ENCODE assay signal across 8 mouse cellular contexts in genomic region chr2:105408511-105408910, GRCm38 (mm10). TPM values are rescaled to one million over a fixed set of nuclear protein-coding genes. Genes with fewer than 3 reads are reported as not detected.
DNase-seq lines count a peak whose midpoint lies in the region; ATAC-seq lines count a peak whose summit lies in the region.

No protein-coding gene starts in this region.

- H3K4me3 ChIP-seq in heart, embryonic 12.5 days, result no peak overlapping the region
- no peak overlapping the region for H3K4me3 ChIP-seq in liver, embryonic 11.5 days (ENCODE audit: low read depth, low read length)

- no peak for ATAC-seq in heart, embryonic 12.5 days (ENCODE audit: insufficient number of reproducible peaks, low FRiP score)
- ATAC-seq in liver, embryonic 11.5 days (replicated peaks; ENCODE audit: low FRiP score), result no peak

- peaks cover 5% of the 10 kb centered on the region; the same call in 1 of the 2 replicates for H3K4me1 ChIP-seq in heart, embryonic 12.5 days (replicated peaks)
- H3K4me1 ChIP-seq in liver, embryonic 11.5 days (replicated peaks; ENCODE audit: control insufficient read depth, insufficient read depth, low read length), result peaks cover 11% of the 10 kb centered on the region

- no peaks in the 10 kb centered on the region for H3K27me3 ChIP-seq in heart, embryonic 12.5 days (replicated peaks)
- no peaks in the 10 kb centered on the region for H3K27me3 ChIP-seq in liver, embryonic 11.5 days (replicated peaks; ENCODE audit: control insufficient read depth, insufficient read depth, low read length)

- H3K9me3 ChIP-seq in heart, embryonic 12.5 days (replicated peaks), result no peaks in the 10 kb centered on the region
- no peaks in the 10 kb centered on the region for H3K9me3 ChIP-seq in liver, embryonic 11.5 days (ENCODE audit: control insufficient read depth, low read length)

- intact Hi-C loops in heart, postnatal 10 days (cut with DNase I), result no loop called here

- no peak overlapping the region for H3K27ac ChIP-seq in heart, embryonic 12.5 days (ENCODE audit: poor library complexity, severe bottlenecking)
- no peak overlapping the region for H3K27ac ChIP-seq in liver, embryonic 11.5 days (ENCODE audit: low read depth, low read length)

- DNase-seq in heart, adult 11 months, result peak; percentile 97
- DNase-seq in urinary bladder, postnatal 14 days (ENCODE audit: low spot score), result peak; percentile 57
- no peak for DNase-seq in urinary bladder, postnatal 25 days (ENCODE audit: low spot score)
- peak; percentile 77 to 80 for DNase-seq in heart, postnatal 10 days
- DNase-seq in retina, postnatal 1 day, result no peak
- DNase-seq in thymus, adult 18-20 months, result no peak
- no peak for DNase-seq in liver, embryonic 11.5 days (ENCODE audit: low spot score)

- 55% methylated on average over 4 of the region's 4 CpGs for WGBS in heart, embryonic 12.5 days
- WGBS in liver, embryonic 11.5 days, result 88% methylated on average over 4 of the region's 4 CpGs

- H3K9ac ChIP-seq in heart, embryonic 12.5 days, result no peak overlapping the region
- H3K9ac ChIP-seq in liver, embryonic 11.5 days (ENCODE audit: low read depth, low read length), result no peak overlapping the region

- no peak overlapping the region for H3K4me2 ChIP-seq in heart, embryonic 12.5 days
- H3K4me2 ChIP-seq in liver, embryonic 11.5 days, result no peak overlapping the region

- H3K36me3 ChIP-seq in heart, embryonic 12.5 days, result no peaks in the 10 kb centered on the region
- no peaks in the 10 kb centered on the region for H3K36me3 ChIP-seq in liver, embryonic 11.5 days (ENCODE audit: control insufficient read depth, insufficient read depth, low read length)

RNA-seq across cellular contexts. Expression of gene Rcn1, which starts 9.4 kb away (rescaled TPM):
- polyA plus RNA-seq in heart, embryonic 12.5 days (2016; fragmentation: Nextera tagmentation; extraction: Ambion mirVana), result 180 and 182 TPM in 2 replicates
- 10 to 100 TPM; 40.5 to 50.9 TPM for total RNA-seq in heart, postnatal 10 days (2021)
- polyA plus RNA-seq in liver, embryonic 11.5 days (2014; fragmentation: Nextera tagmentation; extraction: Ambion mirVana), result 76.1 and 79.6 TPM in 2 replicates

Comparison
In these comparisons a context has a peak if more than half of its experiments do, and no peak if none do; other contexts are left out.
1. DNase-seq: peak in heart, adult 11 months (single experiment), urinary bladder, postnatal 14 days (single experiment) and heart, postnatal 10 days (2 of 2); none in urinary bladder, postnatal 25 days (single experiment), retina, postnatal 1 day (single experiment), thymus, adult 18-20 months (0 of 2) and liver, embryonic 11.5 days (single experiment).